Mouse (Mus musculus) embryonic fibroblast, embryonic 13.5 days (primary cell): ENCODE results near the gene Cnpy2.

ENCODE experiments used
- CTCF ChIP-seq: IDR thresholded peaks from 2 replicates; pipeline ENCODE4 v1.5.1; 2011; ENCODE audit warnings: mild to moderate bottlenecking, control low read depth, low read length, moderate library complexity, borderline replicate concordance; ENCODE audit not compliant: insufficient read depth
- POLR2A ChIP-seq: IDR thresholded peaks from 2 replicates; pipeline ENCODE4 v1.6.1; 2011; ENCODE audit warnings: low read depth, mild to moderate bottlenecking, control low read depth, low read length, moderate library complexity

- no peak for TF ChIP-seq CTCF
- no peak for TF ChIP-seq POLR2A
Measured at GRCm38 (mm10) chr10:128326825-128327224, 4.6 kb downstream of the Cnpy2 start.
